Mouse (Mus musculus) left cerebral cortex, adult 18-20 months (tissue): ENCODE results near the gene Dnajc28. TPM values are rescaled to one million over a fixed set of nuclear protein-coding genes. Genes with fewer than 3 reads are reported as not detected.
A peak's percentile ranks its signal among the peaks of the same experiment; 100 is the strongest.
"Not testable (repeated sequence)": the region's sequence is repeated elsewhere in the genome, so short reads cannot be mapped to it uniquely, and the experiment has no call there.

Source experiments
- DNase-seq, 2 experiments: peaks; one replicate each; pipeline ENCODE4 v3.0.0; 2021 to 2022; ENCODE audit warnings: low spot score in 2 of 2, mixed read lengths in 1 of 2
- long read RNA-seq, 2 experiments: library from polyadenylated mRNA; stranded (forward); transcript quantifications; one replicate each; pipeline ENCODE4 v2.0.0; 2021
- total RNA-seq, 2 experiments: library from RNA; stranded (reverse); gene quantifications; 2 replicates each; pipeline ENCODE4 v1.2.3; 2021

Dnajc28 gene
- total RNA-seq = 1 to 10 TPM; 8.3 to 8.6 TPM
- long read RNA-seq, experiment 1, transcript Dnajc28-201 (2 exons, 3,368 nt) = major isoform, 8 of 12 reads
- long read RNA-seq, experiment 1, partial matches to known transcripts = 0 of 12 reads
- long read RNA-seq, experiment 1, other reads (novel, unspliced or antisense) = 3 of 12 reads
- long read RNA-seq, experiment 2, partial matches to known transcripts = 0 of 4 reads
- long read RNA-seq, experiment 2, other reads (novel, unspliced or antisense) = 2 of 4 reads

GRCm38 (mm10) chr16:91618511-91619501, at the start of gene Dnajc28:
Gene Dnajc28 (minus strand): TSS chr16:91619026.
- peak; percentile 80 to 88 for DNase-seq

GRCm38 (mm10) chr16:91663795-91664194, 45.0 kb upstream of the Dnajc28 start:
- no peak for DNase-seq

- DNase-seq = peak in 1 of 2 experiments; percentile 21
Observed at GRCm38 (mm10) chr16:91662336-91662735, 43.5 kb upstream of the Dnajc28 start.

- DNase-seq = no peak
Observed at GRCm38 (mm10) chr16:91661397-91661796, 42.6 kb upstream of the Dnajc28 start.

- no peak for DNase-seq
Observed at GRCm38 (mm10) chr16:91659798-91660197, 41.0 kb upstream of the Dnajc28 start.

GRCm38 (mm10) chr16:91658471-91658870, 39.6 kb upstream of the Dnajc28 start:
- no peak for DNase-seq

GRCm38 (mm10) chr16:91657285-91657684, 38.5 kb upstream of the Dnajc28 start:
- DNase-seq = no peak

- no peak for DNase-seq
Observed at GRCm38 (mm10) chr16:91655285-91655684, 36.5 kb upstream of the Dnajc28 start.

GRCm38 (mm10) chr16:91652191-91652590, 33.4 kb upstream of the Dnajc28 start:
- no peak for DNase-seq

- no peak for DNase-seq
Observed at GRCm38 (mm10) chr16:91649781-91650180, 31.0 kb upstream of the Dnajc28 start.

- DNase-seq = no peak
Observed at GRCm38 (mm10) chr16:91649246-91649645, 30.4 kb upstream of the Dnajc28 start.

GRCm38 (mm10) chr16:91648220-91648550, 29.4 kb upstream of the Dnajc28 start:
- peak; percentile 63 to 76 for DNase-seq

- peak; percentile 96 to 98 for DNase-seq
Observed at GRCm38 (mm10) chr16:91647461-91648219, 28.8 kb upstream of the Dnajc28 start, which contains the start of gene Son. Gene Son (plus strand): TSS chr16:91647506.

- peak; percentile 93 for DNase-seq
Observed at GRCm38 (mm10) chr16:91646681-91647419, 28.0 kb upstream of the Dnajc28 start, which contains the start of gene Gart. Gene Gart (minus strand): TSS chr16:91646952.

GRCm38 (mm10) chr16:91645995-91646602, 27.3 kb upstream of the Dnajc28 start:
- no peak for DNase-seq

- not testable (repeated sequence) for DNase-seq
Observed at GRCm38 (mm10) chr16:91645420-91645819, 26.6 kb upstream of the Dnajc28 start.

- DNase-seq = no peak
Observed at GRCm38 (mm10) chr16:91644901-91645300, 26.1 kb upstream of the Dnajc28 start.

- DNase-seq = no peak
Observed at GRCm38 (mm10) chr16:91640171-91640570, 21.3 kb upstream of the Dnajc28 start.

- peak; percentile 34 to 57 for DNase-seq
Observed at GRCm38 (mm10) chr16:91639636-91640035, 20.8 kb upstream of the Dnajc28 start.

- DNase-seq = no peak
Observed at GRCm38 (mm10) chr16:91639161-91639560, 20.3 kb upstream of the Dnajc28 start.
